Mouse (Mus musculus) myocyte (in vitro differentiated cells): ENCODE results near the gene Eps8l1.

Experiments
- CEBPB ChIP-seq: IDR thresholded peaks from 2 replicates; pipeline ENCODE4 v1.6.1; 2011; ENCODE audit warnings: mild to moderate bottlenecking, moderate library complexity; ENCODE audit not compliant: poor library complexity, insufficient read depth, severe bottlenecking
- MAX ChIP-seq: IDR thresholded peaks from one replicate; pipeline ENCODE4 v1.6.1; 2011; ENCODE audit warnings: low read depth, mild to moderate bottlenecking, control low read depth
- MYOD1 ChIP-seq, 3 experiments: IDR thresholded peaks; one replicate each; pipeline ENCODE4 v1.6.1; 2011; ENCODE audit warnings: control low read depth in 2 of 3, low read depth in 2 of 3, mild to moderate bottlenecking in 2 of 3, moderate library complexity in 1 of 3; ENCODE audit not compliant: insufficient read length in 2 of 3, control insufficient read depth in 1 of 3
- MYOG ChIP-seq, 3 experiments: IDR thresholded peaks; one replicate each; pipeline ENCODE4 v1.6.1; 2011; ENCODE audit warnings: control low read depth in 2 of 3, low read depth in 2 of 3, mild to moderate bottlenecking in 2 of 3; ENCODE audit not compliant: insufficient read length in 2 of 3, control insufficient read depth in 1 of 3, insufficient read depth in 1 of 3
- POLR2A ChIP-seq: IDR thresholded peaks from one replicate; pipeline ENCODE4 v1.6.1; 2011; ENCODE audit warnings: low read depth, mild to moderate bottlenecking, control low read depth, moderate library complexity; ENCODE audit not compliant: insufficient read length
- POLR2AphosphoS2 ChIP-seq: IDR thresholded peaks from one replicate; pipeline ENCODE4 v1.6.1; 2011; ENCODE audit warnings: low read depth, control low read depth; ENCODE audit not compliant: insufficient read length
- REST ChIP-seq: IDR thresholded peaks from one replicate; pipeline ENCODE4 v1.6.1; 2011; ENCODE audit warnings: mild to moderate bottlenecking, control low read depth, moderate library complexity; ENCODE audit not compliant: insufficient read depth, insufficient read length
- SRF ChIP-seq: IDR thresholded peaks from one replicate; pipeline ENCODE4 v1.6.1; 2011; ENCODE audit warnings: low read depth; ENCODE audit not compliant: control insufficient read depth, insufficient read length
- TCF12 ChIP-seq: IDR thresholded peaks from one replicate; pipeline ENCODE4 v1.6.1; 2011; ENCODE audit warnings: mild to moderate bottlenecking, control low read depth; ENCODE audit not compliant: poor library complexity, insufficient read depth, severe bottlenecking
- TCF3 ChIP-seq: IDR thresholded peaks from one replicate; pipeline ENCODE4 v1.6.1; 2011; ENCODE audit warnings: low read depth, control low read depth; ENCODE audit not compliant: insufficient read length
- USF1 ChIP-seq: IDR thresholded peaks from one replicate; pipeline ENCODE4 v1.6.1; 2011; ENCODE audit warnings: low read depth, mild to moderate bottlenecking, control low read depth, moderate library complexity

DNA sequence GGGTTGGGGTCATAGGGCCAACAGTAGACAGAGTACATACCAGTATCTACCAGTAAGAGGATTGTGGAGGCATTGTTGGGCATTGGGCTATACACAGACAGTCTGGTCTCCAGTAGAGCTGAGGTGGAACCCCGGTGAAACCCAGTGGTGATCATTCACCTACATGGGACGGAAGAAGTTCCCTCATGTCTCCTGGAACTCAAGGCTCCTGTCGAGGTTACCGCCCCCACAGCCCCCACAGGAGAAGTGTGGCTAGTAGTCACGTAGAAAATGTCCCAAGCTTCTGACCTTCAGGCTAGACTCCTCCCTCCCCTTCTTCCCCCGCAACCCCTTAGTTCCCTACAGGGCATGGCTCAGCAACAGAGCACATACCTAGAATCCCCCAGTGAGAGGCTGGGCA, 40.8 kb upstream of the Eps8l1 start:
- no peak for TF ChIP-seq POLR2A
- TF ChIP-seq SRF = no peak
- no peak for TF ChIP-seq MYOD1 (IDR thresholded peaks at IDR 0.05; ENCODE audit: control insufficient read depth in 1 of 3, insufficient read length in 2 of 3, low read depth in 2 of 3)
- no peak for TF ChIP-seq MYOG (IDR thresholded peaks at IDR 0.05; ENCODE audit: control insufficient read depth in 1 of 3, insufficient read depth in 1 of 3, insufficient read length in 2 of 3, low read depth in 2 of 3)
- TF ChIP-seq TCF12 = no peak
- TF ChIP-seq CEBPB = no peak
- no peak for TF ChIP-seq USF1
- no peak for TF ChIP-seq MAX
- no peak for TF ChIP-seq POLR2AphosphoS2
- TF ChIP-seq TCF3 = no peak
- no peak for TF ChIP-seq REST
